Mouse (Mus musculus): ENCODE measurements around the gene Trappc5.

GRCm38 (mm10) chr8:3718559-3718958 is 42.5 kb downstream of the Trappc5 start:
- TF ChIP-seq POLR2A (IDR thresholded peaks at IDR 0.05; ENCODE audit: extremely low read depth, insufficient read depth, low read length) (0 out of 2 replicates have a peak, but pooled peaks have one; percentile 11), CTCF (IDR thresholded peaks at IDR 0.05; ENCODE audit: low read depth, low read length) (peak; percentile 99)
